Mouse (Mus musculus) splenic B cell, adult 2 months (primary cell): ENCODE measurements at regions not wholly inside any gene's neighbourhood (a gene's known extent, or its start where the extent isn't known, plus 50 kb on each side); places are given as distances from the start of the nearest gene placed in this dataset.
A peak's percentile ranks its signal among the peaks of the same experiment; 100 is the strongest.

Experiments
- DNase-seq: peaks from one replicate; pipeline ENCODE4 v3.0.0-alpha.2; 2011; ENCODE audit warnings: low read depth, low spot score
- H3K27me3 ChIP-seq: 2 replicates; pipeline ENCODE4 v1.6.1; 2012; ENCODE audit warnings: mild to moderate bottlenecking, low read length, moderate library complexity, mixed read lengths; ENCODE audit not compliant: control insufficient read depth, poor library complexity, insufficient read depth, severe bottlenecking
- H3K36me3 ChIP-seq: 2 replicates; pipeline ENCODE4 v1.6.1; 2012; ENCODE audit warnings: mild to moderate bottlenecking, low read length, moderate library complexity, mixed read lengths; ENCODE audit not compliant: control insufficient read depth, poor library complexity, insufficient read depth, severe bottlenecking

DNA sequence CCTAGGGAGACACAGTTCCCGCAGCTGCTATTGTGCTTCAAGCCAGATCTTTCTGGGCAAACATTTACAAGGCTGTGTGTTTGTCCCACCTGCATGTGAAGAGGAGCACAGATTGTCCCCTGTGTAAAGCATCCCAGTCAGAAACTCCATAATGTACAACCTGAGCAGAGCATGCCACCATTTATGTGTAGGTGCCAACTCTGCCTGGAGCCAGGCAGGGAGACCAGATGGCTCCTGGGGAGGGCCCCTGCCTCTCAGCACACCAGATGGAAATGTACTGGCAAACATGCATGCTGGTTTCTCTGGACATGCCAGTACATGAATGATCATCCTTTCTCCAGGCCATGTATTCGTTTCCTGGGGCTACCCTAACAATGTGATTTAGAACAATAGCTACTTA, 98.6 kb upstream of the Foxp3 start:
- Histone ChIP-seq H3K36me3 (no peaks in the 10 kb centered on the region), H3K27me3 (no peaks in the 10 kb centered on the region)
- DNase-seq, result no peak

GRCm38 (mm10) chrX:7473814-7474213, 98.2 kb upstream of the Usp27x start:
- Histone ChIP-seq H3K27me3 (no peaks in the 10 kb centered on the region), H3K36me3 (no peaks in the 10 kb centered on the region)
- peak; percentile 36 for DNase-seq

- DNase-seq, result no peak
- no peaks in the 10 kb centered on the region for H3K36me3 ChIP-seq
- H3K27me3 ChIP-seq, result no peaks in the 10 kb centered on the region
These were observed 94.2 kb upstream of the Usp27x start for GRCm38 (mm10) chrX:7469801-7470200.

GRCm38 (mm10) chrX:7467985-7468384, 92.4 kb upstream of the Usp27x start:
- H3K27me3 ChIP-seq, result no peaks in the 10 kb centered on the region
- H3K36me3 ChIP-seq, result no peaks in the 10 kb centered on the region
- no peak for DNase-seq

GRCm38 (mm10) chrX:7456851-7457250, 81.2 kb upstream of the Usp27x start:
- no peak for DNase-seq
- H3K36me3 ChIP-seq, result no peaks in the 10 kb centered on the region
- H3K27me3 ChIP-seq, result no peaks in the 10 kb centered on the region

DNA sequence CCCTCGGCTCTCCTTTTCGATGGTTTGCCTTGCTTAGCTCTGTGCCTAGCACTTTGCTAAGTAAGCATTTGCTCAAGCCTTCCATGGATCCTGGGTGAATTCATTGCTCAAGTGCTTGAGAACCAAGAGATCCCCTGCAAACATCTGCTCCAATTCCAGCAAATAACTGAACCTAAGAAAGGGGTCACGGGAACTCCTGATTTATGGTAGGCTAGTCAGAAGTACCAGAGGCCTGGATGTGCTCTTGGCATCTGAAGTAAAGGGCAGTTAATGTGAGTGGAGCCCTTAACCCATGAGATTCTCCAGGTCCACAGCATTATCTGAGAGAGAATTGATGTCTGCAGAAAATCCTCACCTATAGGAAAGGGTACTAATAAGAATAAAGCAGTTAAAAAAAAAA, 69.4 kb upstream of the Usp27x start:
- DNase-seq, result no peak
- H3K27me3 ChIP-seq, result no peaks in the 10 kb centered on the region
- H3K36me3 ChIP-seq, result no peaks in the 10 kb centered on the region

DNA sequence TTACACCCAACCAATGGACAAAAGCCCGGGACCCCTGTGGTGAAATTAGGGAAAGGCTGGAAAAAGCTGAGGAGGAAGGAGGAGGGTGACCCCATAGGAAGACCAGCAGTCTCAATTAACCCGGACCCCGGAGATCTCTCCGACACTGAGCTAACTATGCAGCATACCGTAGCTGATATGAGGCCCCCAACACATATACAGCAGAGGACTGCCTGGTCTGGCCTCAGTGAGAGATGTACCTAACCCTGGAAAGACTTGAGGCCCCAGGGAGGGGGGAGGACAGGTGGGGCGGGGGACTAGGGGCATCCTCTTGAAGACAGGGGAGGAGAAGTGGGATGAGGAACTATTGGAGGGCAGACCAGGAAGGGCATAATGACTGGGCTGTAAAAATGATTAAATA, 69.0 kb upstream of the Usp27x start:
- H3K27me3 ChIP-seq, result no peaks in the 10 kb centered on the region
- no peaks in the 10 kb centered on the region for H3K36me3 ChIP-seq
- no peak for DNase-seq

DNA sequence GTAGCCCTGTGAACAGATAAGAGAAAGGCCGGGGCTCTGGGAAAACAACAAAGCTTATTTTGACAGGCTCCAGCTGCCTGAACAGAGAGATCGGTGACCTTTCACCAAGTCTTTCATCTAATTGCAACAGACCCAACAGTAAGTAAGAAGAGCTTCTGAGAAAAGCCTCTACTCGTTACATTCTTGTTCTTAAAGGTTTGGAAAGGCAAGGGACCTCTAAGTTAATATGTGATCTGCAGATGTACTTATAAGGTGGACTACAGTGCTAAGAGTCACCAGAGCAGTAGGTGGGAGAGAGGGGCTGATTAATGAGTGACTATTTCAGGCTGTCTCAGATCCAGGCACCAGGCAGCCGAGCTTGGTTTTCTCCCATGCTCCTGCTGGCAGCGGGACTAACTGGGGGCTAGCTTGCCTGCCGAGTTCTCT, 68.4 kb upstream of the Usp27x start:
- Histone ChIP-seq H3K27me3 (no peaks in the 10 kb centered on the region), H3K36me3 (no peaks in the 10 kb centered on the region)
- no peak for DNase-seq

DNA sequence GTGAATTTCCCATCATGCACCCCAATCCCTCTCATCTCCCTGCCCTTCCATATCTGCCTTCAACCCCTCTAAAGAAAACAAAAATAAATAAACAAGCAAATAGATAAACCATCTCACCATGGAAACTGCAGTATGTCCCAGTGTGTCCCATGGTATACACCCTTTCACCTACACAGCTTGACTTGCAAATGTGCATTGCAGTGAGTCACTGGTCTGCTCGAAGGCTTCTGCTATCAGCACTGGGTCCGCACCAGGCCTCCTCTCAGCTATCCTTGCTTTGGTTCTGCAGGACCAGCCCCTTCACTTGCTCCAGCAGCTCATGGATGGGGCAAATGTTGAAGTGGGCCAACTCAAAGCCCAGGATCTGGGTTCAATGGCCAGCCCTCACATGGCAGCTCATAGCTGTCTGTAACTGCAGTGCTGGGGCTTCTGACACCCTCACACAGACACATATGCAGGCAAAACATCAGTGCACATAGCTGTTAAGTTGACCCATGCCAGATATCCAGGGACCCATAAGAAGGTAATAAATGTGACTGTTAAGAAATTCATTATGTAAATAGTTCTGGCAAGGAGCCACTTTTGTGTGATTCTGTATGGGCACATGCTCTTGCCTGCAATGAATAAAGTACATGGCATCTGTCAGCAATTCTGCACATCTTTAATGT, 59.9 kb upstream of the Usp27x start:
- no peaks in the 10 kb centered on the region for H3K36me3 ChIP-seq
- DNase-seq, result no peak
- H3K27me3 ChIP-seq, result no peaks in the 10 kb centered on the region

- Histone ChIP-seq H3K27me3 (no peaks in the 10 kb centered on the region), H3K36me3 (no peaks in the 10 kb centered on the region)
- no peak for DNase-seq
These were observed 58.6 kb upstream of the Usp27x start for GRCm38 (mm10) chrX:7434268-7434667.

DNA sequence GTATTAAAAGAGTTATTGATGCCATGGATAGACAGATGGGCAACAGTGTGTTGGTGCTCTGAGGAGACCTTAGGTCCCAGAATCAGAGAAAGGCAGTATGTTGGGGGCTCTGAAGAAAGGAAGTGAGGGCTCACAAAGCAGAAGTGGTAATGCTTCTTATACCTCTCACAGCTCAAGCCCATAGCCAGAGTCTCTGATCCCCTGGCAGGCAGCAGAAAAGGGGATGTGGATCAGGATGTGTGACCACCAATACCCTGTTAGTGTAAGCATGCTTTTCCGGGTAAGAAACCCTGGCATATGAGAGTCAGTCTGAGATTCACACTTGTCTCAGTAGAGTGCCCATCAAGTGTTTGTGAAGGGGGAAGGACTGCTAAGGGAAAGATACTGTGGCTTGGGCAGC, 54.8 kb upstream of the Usp27x start:
- H3K36me3 ChIP-seq, result no peaks in the 10 kb centered on the region
- DNase-seq, result peak; percentile 5
- no peaks in the 10 kb centered on the region for H3K27me3 ChIP-seq

DNA sequence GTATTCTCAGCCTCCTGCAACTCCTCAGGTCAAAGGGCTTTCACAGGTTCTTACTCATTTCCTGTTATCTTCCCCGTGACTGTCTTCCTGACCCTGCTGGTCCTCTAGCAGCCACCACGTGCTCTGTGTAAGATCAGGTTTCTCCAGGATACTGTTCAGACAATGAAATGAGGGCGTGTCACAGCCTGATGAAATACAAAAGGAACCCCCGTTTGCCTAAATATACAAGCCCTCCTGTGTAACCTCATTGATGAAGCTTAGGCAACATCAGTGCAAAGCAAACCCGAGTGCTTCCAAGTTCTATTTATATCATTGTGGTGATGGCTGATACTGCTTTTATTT, 53.9 kb upstream of the Usp27x start:
- no peak for DNase-seq
- Histone ChIP-seq H3K36me3 (no peaks in the 10 kb centered on the region), H3K27me3 (no peaks in the 10 kb centered on the region)

DNA sequence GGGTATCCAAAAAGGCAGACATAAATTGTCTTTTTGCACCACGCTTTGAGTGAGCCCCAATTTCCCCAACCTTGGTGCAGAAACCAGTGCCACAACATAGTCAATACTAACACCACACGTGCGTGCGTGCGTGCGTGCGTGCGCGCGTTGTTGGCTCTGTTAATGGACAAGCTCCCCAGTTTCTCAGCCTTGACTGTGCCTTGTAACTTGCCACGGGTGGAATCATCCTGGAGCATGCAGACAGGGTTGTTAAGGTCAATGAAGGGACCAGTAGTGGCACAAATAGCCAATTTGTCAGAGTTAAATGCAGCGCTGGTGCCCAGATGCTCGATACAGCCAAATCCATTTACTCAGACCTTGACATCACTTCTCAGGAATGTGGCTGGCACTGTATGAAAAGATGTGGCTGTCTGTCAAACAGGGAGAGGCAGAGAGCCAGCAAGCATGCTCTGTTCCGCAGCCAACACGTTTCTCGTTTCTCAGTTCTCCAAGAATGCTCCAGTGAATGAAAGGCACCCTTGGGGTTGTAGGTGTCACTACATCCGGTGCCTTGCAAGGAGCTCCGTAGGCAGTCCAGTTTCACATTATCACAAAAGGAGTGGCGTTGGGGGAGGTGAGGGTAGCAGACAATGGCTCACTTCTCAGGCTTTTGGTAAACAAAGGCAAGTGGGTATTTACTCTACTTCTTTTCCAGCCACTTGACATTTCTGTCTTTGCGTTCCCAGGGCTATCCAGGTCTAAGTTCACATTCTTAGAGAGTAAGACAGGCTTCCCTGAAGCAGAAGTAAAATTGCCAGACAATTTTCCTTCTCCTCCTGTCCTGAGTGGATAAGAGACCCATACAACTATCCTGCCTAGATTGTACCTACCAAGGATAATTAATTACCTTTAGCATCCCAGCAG, 53.2 kb upstream of the Usp27x start:
- Histone ChIP-seq H3K36me3 (no peaks in the 10 kb centered on the region), H3K27me3 (no peaks in the 10 kb centered on the region)
- no peak for DNase-seq
